Mouse (Mus musculus) kidney, postnatal 25 days (tissue): ENCODE measurements around the gene Rtkn2.

ENCODE experiments used
- DNase-seq, 2 experiments: peaks; one replicate each; pipeline ENCODE4 v3.0.0; 2021; ENCODE audit warnings: mixed read lengths in 2 of 2

Gene Rtkn2

GRCm38 (mm10) chr10:68106351-68106950 is 127.1 kb downstream of the Rtkn2 start:
- peak in 1 of 2 experiments; percentile 36 for DNase-seq

GRCm38 (mm10) chr10:68107716-68108115 is 128.3 kb downstream of the Rtkn2 start:
- DNase-seq = no peak
